Mouse (Mus musculus) hindbrain, embryonic 13.5 days (tissue): ENCODE measurements at regions not wholly inside any gene's neighbourhood (a gene's known extent, or its start where the extent isn't known, plus 50 kb on each side); places are given as distances from the start of the nearest gene placed in this dataset.

Source experiments
- ATAC-seq: fragments of 200-750 bp; cut with Nextera tagmentation; 2 replicates; pipeline ENCODE4 v1.8.0; 2017; ENCODE audit warnings: moderate TSS enrichment; ENCODE audit not compliant: low FRiP score
- H3K27ac ChIP-seq: fragments of 300-500 bp; sonication (generic); 2 replicates; pipeline ENCODE4 v1.5.1; 2015; ENCODE audit warnings: inconsistent platforms, mild to moderate bottlenecking, moderate library complexity
- H3K27me3 ChIP-seq: fragments of 300-500 bp; sonication (generic); 2 replicates; pipeline ENCODE4 v1.6.1; 2015; ENCODE audit warnings: mild to moderate bottlenecking, inconsistent platforms
- H3K36me3 ChIP-seq: fragments of 300-500 bp; sonication (generic); 2 replicates; pipeline ENCODE4 v1.6.1; 2015; ENCODE audit warnings: mild to moderate bottlenecking, inconsistent platforms
- H3K4me1 ChIP-seq: fragments of 300-500 bp; sonication (generic); replicated peaks from 2 replicates; pipeline ENCODE4 v1.6.1; 2015; ENCODE audit warnings: inconsistent platforms
- H3K4me2 ChIP-seq: fragments of 300-500 bp; sonication (generic); 2 replicates; pipeline ENCODE4 v1.6.1; 2015; ENCODE audit warnings: inconsistent platforms, mild to moderate bottlenecking, moderate library complexity
- H3K4me3 ChIP-seq: fragments of 300-500 bp; sonication (generic); 2 replicates; pipeline ENCODE4 v1.5.1; 2015; ENCODE audit warnings: mild to moderate bottlenecking, inconsistent platforms
- H3K9ac ChIP-seq: fragments of 300-500 bp; sonication (generic); 2 replicates; pipeline ENCODE4 v1.6.1; 2015; ENCODE audit warnings: mild to moderate bottlenecking, inconsistent platforms
- H3K9me3 ChIP-seq: fragments of 300-500 bp; sonication (generic); 2 replicates; pipeline ENCODE4 v1.6.1; 2016; ENCODE audit warnings: inconsistent platforms
- WGBS: fragments of 180-500 bp; shearing (Covaris S2); methylation state at CpG from one replicate; pipeline ENCODE4 v1.1.7; 2015; 5-methylcytosine and 5-hydroxymethylcytosine counted together

- no peak overlapping the region for H3K4me3 ChIP-seq
- H3K27ac ChIP-seq = no peak overlapping the region
- H3K36me3 ChIP-seq = no peaks in the 10 kb centered on the region
- no peaks in the 10 kb centered on the region for H3K27me3 ChIP-seq
- no peaks in the 10 kb centered on the region for H3K4me1 ChIP-seq
- H3K9me3 ChIP-seq = no peaks in the 10 kb centered on the region
- H3K9ac ChIP-seq = no peak overlapping the region
- no peak overlapping the region for H3K4me2 ChIP-seq
- 91% methylated on average over 4 of the region's 4 CpGs for WGBS
- ATAC-seq = no peak
Observed at GRCm38 (mm10) chr3:149704478-149704877, 714.1 kb upstream of the Adgrl2 start.

DNA sequence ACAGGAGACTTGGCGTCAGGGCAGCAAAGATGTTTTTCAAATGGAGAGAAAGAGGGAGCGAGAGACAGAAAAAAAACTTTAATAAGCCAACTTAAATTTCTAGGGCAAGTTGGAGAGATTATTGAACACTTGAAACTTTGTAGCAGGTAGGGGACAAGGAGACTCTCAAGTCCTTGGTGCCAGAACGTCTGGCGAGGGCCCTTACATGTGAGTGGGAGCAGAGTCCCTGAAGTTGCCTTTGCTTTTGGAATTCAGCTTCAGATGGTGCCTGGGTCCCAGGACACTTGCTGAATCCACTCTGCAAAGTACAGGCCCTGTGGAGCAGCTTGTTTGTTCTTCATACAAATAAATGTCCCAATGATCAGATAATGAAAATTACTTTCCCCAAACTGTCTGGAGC is 693.2 kb upstream of the Adgrl2 start:
- H3K4me2 ChIP-seq = no peak overlapping the region
- ATAC-seq = no peak
- no peak overlapping the region for H3K9ac ChIP-seq
- 84% methylated on average over 4 of the region's 4 CpGs for WGBS
- H3K4me1 ChIP-seq = no peaks in the 10 kb centered on the region
- no peaks in the 10 kb centered on the region for H3K27me3 ChIP-seq
- no peak overlapping the region for H3K4me3 ChIP-seq
- H3K9me3 ChIP-seq = no peaks in the 10 kb centered on the region
- no peaks in the 10 kb centered on the region for H3K36me3 ChIP-seq
- H3K27ac ChIP-seq = no peak overlapping the region

DNA sequence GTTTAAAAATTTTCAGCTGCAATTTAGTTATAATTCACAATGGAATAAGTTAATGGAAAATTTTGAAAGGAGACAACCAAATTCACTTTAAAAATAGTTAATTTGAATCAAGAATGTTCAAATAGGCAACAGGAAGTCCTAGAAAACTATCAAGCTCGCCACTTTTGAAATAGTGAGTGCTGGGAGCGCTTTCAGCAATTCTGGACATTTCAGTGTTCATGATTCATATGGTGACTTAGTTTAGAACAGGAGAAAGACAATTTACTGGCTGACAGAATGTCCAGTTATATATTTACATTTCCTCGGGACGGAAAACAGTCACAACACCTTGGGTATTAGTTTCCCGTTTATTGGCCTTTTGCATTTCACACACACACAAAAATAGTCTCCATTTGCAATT is 691.9 kb upstream of the Adgrl2 start:
- 89% methylated on average over 5 of the region's 5 CpGs for WGBS

GRCm38 (mm10) chr3:149673926-149674325 is 683.6 kb upstream of the Adgrl2 start:
- Histone ChIP-seq H3K27ac (no peak overlapping the region), H3K9ac (no peak overlapping the region), H3K4me2 (no peak overlapping the region), H3K27me3 (no peaks in the 10 kb centered on the region), H3K9me3 (no peaks in the 10 kb centered on the region), H3K4me3 (no peak overlapping the region), H3K4me1 (no peaks in the 10 kb centered on the region), H3K36me3 (no peaks in the 10 kb centered on the region)
- no peak for ATAC-seq

More for the DNA sequence above, 691.9 kb upstream of the Adgrl2 start:
- Histone ChIP-seq H3K27me3 (no peaks in the 10 kb centered on the region), H3K4me2 (no peak overlapping the region), H3K9ac (no peak overlapping the region), H3K27ac (no peak overlapping the region), H3K9me3 (no peaks in the 10 kb centered on the region), H3K36me3 (no peaks in the 10 kb centered on the region), H3K4me1 (no peaks in the 10 kb centered on the region), H3K4me3 (no peak overlapping the region)
- ATAC-seq = no peak

- Histone ChIP-seq H3K9ac (no peak overlapping the region), H3K9me3 (no peaks in the 10 kb centered on the region), H3K27me3 (no peaks in the 10 kb centered on the region), H3K36me3 (no peaks in the 10 kb centered on the region), H3K4me1 (no peaks in the 10 kb centered on the region), H3K27ac (no peak overlapping the region), H3K4me3 (no peak overlapping the region), H3K4me2 (no peak overlapping the region)
- WGBS = 89% methylated on average over 3 of the region's 3 CpGs
- ATAC-seq = no peak
Observed at GRCm38 (mm10) chr3:149664624-149665023, 674.3 kb upstream of the Adgrl2 start.

DNA sequence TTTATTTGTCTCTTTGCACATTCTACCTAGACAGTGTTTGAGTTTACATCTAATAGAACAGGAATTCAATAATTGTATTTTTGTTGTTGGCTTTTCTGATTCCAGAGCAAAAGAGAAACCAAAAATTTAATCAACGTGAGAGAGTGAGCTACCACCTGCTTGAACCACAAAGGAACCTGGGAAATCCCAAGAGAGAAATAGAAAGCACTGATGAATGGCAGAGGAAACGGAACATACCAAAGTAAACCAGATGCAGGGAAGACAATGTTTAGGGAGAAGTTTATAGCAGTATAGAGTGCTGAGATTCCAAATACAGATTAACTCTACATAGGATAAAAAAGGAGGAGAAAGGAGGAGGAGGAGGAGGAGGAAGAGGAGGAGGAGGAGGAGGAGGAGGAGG is 648.0 kb upstream of the Adgrl2 start:
- Histone ChIP-seq H3K36me3 (no peaks in the 10 kb centered on the region), H3K9ac (no peak overlapping the region), H3K27ac (no peak overlapping the region), H3K9me3 (no peaks in the 10 kb centered on the region), H3K4me1 (no peaks in the 10 kb centered on the region), H3K4me3 (no peak overlapping the region), H3K27me3 (no peaks in the 10 kb centered on the region), H3K4me2 (no peak overlapping the region)
- no peak for ATAC-seq
- 78% methylated on average over 2 of the region's 2 CpGs for WGBS

- H3K9me3 ChIP-seq = no peaks in the 10 kb centered on the region
- no peak overlapping the region for H3K27ac ChIP-seq
- no peak for ATAC-seq
- H3K4me1 ChIP-seq = no peaks in the 10 kb centered on the region
- no peaks in the 10 kb centered on the region for H3K27me3 ChIP-seq
- H3K4me2 ChIP-seq = no peak overlapping the region
- H3K9ac ChIP-seq = no peak overlapping the region
- no peaks in the 10 kb centered on the region for H3K36me3 ChIP-seq
- H3K4me3 ChIP-seq = no peak overlapping the region
Observed at GRCm38 (mm10) chr3:149626186-149626585, 635.8 kb upstream of the Adgrl2 start.

DNA sequence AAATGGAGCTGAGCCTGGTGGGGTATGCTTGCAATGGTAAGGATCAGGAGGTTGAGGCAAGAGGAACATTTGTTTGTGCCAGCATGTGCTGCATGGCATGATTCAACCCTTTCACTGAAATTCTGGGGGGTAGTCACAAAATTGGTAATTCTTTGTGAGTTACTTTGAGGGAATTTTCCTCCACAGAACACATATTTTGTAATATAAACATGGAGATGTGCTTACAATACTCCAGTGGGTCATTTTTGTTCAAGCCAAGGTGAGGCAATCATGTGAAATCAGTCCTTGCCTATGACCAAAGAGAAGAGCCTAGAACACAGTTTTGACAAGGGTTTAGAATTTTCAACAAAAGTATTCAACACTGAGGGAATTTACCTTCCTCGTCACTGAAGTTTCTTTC is 635.1 kb upstream of the Adgrl2 start:
- H3K4me3 ChIP-seq = no peak overlapping the region
- H3K27ac ChIP-seq = no peak overlapping the region
- H3K9ac ChIP-seq = no peak overlapping the region
- H3K4me1 ChIP-seq = no peaks in the 10 kb centered on the region
- no peak overlapping the region for H3K4me2 ChIP-seq
- no peaks in the 10 kb centered on the region for H3K27me3 ChIP-seq
- WGBS = 84% methylated on average over 1 of the region's 1 CpGs
- H3K9me3 ChIP-seq = no peaks in the 10 kb centered on the region
- no peak for ATAC-seq
- H3K36me3 ChIP-seq = no peaks in the 10 kb centered on the region

- Histone ChIP-seq H3K27ac (no peak overlapping the region), H3K36me3 (no peaks in the 10 kb centered on the region), H3K4me1 (no peaks in the 10 kb centered on the region), H3K9me3 (no peaks in the 10 kb centered on the region), H3K27me3 (no peaks in the 10 kb centered on the region), H3K4me3 (no peak overlapping the region), H3K4me2 (no peak overlapping the region), H3K9ac (no peak overlapping the region)
- ATAC-seq = no peak
- WGBS = 85% methylated on average over 3 of the region's 3 CpGs
Observed at GRCm38 (mm10) chr3:149625066-149625465, 634.7 kb upstream of the Adgrl2 start.

DNA sequence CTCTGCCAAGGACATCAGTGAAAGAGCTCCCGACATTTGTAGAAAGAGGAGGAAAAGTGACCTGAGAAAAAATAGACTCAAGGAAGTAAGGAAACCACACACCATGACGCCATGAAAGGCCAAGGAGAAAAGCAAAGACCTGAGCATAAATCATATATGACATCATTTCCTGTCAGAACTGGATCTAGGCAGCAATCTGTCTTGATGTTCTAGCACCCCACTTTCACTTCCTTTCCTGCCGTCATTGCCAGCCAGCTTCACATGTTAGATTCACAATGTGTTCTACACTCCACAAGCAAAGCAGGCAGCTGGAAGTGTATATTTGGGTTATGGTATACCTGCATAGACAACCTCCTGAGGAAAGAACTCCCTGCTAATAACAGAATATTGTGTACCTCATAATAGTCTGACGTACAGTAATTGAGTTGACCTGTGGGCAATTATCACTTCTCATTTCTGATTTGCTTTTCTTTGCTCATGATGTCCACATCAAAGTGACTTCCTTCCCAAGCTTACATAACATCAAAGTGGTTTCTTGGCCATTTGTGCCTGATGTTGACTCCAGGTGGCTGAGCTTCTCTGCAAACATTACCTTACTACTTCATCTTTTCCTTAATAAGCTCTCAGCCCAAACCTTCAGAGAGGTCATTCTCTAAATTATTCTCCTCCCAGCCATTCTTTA is 633.6 kb upstream of the Adgrl2 start:
- no peak overlapping the region for H3K27ac ChIP-seq
- no peaks in the 10 kb centered on the region for H3K27me3 ChIP-seq
- H3K4me3 ChIP-seq = no peak overlapping the region
- ATAC-seq = no peak
- no peaks in the 10 kb centered on the region for H3K9me3 ChIP-seq
- no peak overlapping the region for H3K4me2 ChIP-seq
- no peaks in the 10 kb centered on the region for H3K36me3 ChIP-seq
- WGBS = 90% methylated on average over 4 of the region's 4 CpGs
- H3K4me1 ChIP-seq = no peaks in the 10 kb centered on the region
- no peak overlapping the region for H3K9ac ChIP-seq

DNA sequence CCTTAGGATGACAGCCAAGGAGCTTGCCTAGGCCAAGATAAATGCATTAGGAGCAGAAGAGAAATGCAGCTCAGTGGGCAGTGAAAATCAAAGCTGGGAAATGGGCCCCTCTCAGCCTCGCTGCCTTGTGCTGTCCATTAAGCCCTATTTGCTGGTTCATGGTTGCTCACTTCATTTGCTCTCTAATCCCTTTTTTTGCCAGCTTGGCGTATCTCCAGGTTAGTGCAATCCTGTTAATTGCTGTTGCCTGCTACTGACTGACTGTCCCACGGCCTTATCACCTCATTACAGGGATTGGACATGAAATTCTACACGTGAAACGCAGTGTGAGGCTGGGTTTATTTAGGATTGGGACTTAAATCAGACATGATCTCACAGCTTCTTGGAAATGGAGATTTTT is 613.5 kb upstream of the Adgrl2 start:
- Histone ChIP-seq H3K4me3 (no peak overlapping the region), H3K36me3 (no peaks in the 10 kb centered on the region), H3K4me2 (no peak overlapping the region), H3K27me3 (no peaks in the 10 kb centered on the region), H3K9me3 (no peaks in the 10 kb centered on the region), H3K9ac (no peak overlapping the region), H3K27ac (no peak overlapping the region), H3K4me1 (no peaks in the 10 kb centered on the region)
- ATAC-seq = no peak
- WGBS = 71% methylated on average over 5 of the region's 5 CpGs

DNA sequence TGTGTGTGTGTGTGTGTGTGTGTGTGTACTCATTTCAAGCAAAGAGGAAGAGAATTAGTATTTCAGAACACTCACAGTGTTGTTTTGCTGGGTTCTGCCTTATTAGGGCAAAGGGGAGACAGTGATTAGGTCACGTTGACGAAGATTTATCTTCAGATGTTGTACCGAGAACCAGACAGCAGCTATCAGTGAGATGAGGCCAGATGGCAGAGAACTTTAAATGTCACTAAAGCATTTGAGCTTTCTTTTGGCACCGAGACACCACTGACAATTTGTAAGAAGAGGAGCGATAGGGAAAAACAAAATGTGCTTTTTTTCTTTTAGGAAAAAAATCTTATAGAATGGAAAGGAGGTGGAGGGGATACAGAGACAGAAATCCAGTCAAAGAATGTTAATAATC is 610.9 kb upstream of the Adgrl2 start:
- 69% methylated on average over 5 of the region's 5 CpGs for WGBS

DNA sequence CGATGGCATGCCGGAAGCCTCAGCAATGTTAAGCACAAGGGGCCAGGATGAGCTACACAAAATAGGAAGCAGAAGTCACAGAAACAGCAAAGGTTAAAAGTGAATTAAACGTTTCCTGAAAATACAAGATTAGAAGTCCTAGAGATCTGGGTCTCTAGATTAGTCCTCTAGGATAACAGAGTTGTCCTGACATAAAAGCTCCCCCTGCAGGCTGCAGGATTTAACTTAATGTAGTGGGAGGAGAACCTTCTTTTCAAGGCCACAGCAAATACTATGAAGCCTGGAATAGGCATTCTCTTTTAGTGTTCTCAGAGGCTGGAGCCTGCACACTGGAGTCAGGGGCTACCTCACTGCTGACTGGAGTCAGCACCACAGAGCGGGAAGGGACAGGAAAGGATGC is 604.1 kb upstream of the Adgrl2 start:
- no peaks in the 10 kb centered on the region for H3K4me1 ChIP-seq
- H3K27ac ChIP-seq = no peak overlapping the region
- no peaks in the 10 kb centered on the region for H3K9me3 ChIP-seq
- 74% methylated on average over 4 of the region's 4 CpGs for WGBS
- H3K27me3 ChIP-seq = no peaks in the 10 kb centered on the region
- H3K4me3 ChIP-seq = no peak overlapping the region
- no peak overlapping the region for H3K4me2 ChIP-seq
- ATAC-seq = no peak
- no peak overlapping the region for H3K9ac ChIP-seq
- no peaks in the 10 kb centered on the region for H3K36me3 ChIP-seq

More for the DNA sequence above, 610.9 kb upstream of the Adgrl2 start:
- no peak for ATAC-seq
- Histone ChIP-seq H3K4me2 (no peak overlapping the region), H3K4me3 (no peak overlapping the region), H3K9me3 (no peaks in the 10 kb centered on the region), H3K27me3 (no peaks in the 10 kb centered on the region), H3K36me3 (no peaks in the 10 kb centered on the region), H3K4me1 (no peaks in the 10 kb centered on the region), H3K27ac (no peak overlapping the region), H3K9ac (no peak overlapping the region)
